Mouse (Mus musculus) thymus, postnatal 36 days (tissue): ENCODE data around the gene Clp1.
A peak's percentile ranks its signal among the peaks of the same experiment; 100 is the strongest.

ENCODE experiments used
- DNase-seq, 2 experiments: peaks; one replicate each; pipeline ENCODE4 v3.0.0; 2022; ENCODE audit warnings: mixed read lengths in 2 of 2

Gene Clp1

DNA sequence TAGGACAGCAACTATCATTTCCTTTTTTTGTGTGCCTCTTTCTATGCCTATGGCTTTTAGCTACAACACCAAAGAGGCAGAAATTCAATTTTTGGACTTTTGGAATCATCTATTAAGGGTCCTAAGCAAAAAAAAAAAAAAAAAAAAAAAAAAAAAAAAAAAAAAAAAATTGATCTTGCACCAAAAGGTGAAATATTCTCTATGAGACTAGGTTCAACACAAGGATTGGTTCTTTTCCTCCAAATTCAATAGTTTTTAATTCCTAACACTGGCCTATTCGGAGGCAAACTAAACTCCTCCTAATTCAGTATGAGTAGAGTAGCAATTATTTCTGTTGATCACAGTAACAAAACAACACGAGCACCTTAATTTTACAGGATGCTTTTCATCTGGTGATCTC, 15.3 kb downstream of the Clp1 start:
- DNase-seq: no peak

DNA sequence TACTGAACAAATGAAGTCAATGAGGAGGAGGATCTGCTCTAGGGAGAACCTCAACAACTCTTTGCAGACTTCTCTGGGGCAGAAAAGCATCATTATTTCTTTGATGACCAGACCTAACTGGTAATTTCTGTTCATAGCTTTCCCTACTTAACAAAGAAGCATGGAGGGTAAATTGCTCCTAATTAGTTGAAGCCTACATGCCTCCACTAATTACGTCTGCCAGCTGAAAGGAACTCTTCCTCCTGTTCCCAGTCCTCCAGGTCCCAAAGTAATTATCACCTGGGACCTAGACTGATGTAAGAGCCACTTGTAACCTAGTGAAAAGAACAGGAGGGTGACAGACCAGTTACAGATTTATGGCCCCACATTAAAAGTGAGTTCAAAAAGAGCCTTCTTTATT, 19.6 kb downstream of the Clp1 start:
- no peak for DNase-seq

DNA sequence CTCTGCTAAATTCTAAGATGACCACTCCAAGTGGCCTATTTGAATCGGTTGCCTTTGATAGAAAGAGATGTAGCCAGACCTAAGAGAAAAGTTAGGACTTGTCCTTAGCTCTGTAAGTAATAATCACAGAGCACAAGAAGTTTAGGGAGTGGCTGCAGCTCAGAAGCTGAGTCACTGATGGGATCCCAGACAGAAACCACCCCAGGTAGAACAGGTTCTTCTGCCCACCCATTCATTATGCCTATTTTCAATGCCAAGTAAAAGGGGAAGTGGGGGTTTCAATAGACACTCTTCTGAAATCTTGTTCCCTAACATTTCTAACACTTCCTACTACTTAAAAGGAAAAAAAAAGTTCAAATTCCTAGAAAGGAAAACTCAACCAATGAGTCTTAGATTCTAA, 21.9 kb downstream of the Clp1 start:
- no peak for DNase-seq

DNA sequence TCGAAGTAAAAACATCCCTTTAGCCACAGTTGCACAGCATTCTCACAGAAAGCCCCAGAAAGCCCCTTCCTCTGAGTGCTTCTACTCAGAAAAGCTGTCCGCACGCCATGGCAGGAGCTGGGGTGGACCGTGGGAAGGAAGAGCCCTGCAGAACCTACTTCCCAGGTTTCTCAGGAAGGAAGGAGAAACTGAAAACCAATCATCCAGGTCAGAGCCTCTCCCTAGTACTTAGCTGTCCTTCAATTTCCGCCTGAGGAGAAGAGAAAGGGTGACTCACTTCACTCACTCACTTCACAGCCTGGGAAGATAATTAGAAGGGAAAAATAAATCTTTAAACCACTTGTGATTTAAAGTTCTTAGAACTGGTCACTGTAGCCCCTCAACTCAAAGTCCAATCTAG, 22.8 kb downstream of the Clp1 start:
- DNase-seq: no peak

DNA sequence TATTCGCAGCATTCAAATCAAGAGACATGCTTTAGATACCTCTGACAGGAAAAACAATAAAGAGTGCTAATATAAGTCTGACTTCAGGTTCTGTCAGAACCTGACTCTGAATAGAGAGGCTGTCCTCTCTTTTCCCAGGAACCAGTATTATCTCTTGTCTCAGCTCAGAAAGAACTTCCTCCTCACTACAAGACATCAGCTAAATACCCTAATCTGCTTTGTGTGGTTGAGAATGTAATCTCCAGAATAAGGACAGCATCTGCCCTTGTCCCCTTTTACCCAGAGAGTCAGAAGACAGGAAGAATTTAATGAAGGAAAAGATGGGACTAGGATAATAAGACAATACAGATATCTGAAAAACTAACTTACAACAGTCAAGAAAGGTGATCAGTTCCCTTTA, 23.7 kb downstream of the Clp1 start:
- DNase-seq: no peak

DNA sequence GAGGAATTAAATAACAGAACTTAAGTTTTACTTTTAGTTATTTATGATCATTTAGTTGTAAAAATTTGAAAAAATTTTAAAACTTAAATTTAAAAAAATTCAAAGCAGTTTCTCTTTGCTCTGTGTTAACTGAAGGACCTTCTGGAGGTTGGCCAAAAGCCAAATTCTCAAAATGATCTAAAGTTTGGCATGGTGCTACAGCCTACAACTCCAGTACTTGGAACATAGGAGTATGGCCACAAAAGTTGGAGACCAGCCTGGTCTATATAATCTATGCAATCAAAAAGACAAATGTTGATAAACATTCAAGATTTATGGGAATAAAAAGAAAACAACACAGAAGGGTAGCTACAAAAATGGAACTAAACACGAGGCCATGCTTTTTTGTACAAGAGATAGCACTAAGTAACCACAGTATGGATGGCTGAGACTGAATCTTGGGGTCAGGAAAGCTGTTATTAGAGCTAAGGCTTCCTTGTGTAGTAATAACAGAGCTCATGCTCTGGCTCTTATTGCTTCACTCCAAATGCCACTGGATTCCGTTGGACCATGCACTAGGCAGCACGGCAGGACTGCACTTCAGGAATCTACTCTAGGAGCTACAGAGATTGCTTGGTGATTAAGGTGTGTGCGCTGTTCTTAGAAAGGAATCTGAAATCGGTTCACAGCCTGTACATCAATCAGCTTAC, 32.0 kb downstream of the Clp1 start:
- DNase-seq: no peak

DNA sequence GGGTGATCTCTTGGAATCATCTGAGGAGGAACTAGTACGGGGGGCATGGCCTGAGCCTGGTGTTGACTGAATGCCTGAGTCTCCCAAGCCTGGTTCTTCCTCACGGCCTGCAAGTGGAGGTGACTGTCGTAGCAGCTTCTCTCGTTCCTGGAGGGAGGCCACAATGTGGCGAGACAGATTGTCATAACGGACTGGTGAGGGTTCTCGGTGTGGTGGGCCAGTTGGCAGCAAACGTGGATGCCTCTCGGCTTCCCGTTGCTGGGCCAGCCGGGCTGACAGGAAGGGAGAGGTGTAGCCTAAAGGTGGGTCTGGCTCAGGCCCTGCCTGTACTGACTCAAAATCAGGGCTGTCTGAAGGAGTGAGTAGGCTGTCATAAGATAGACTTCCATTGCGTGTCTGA, 37.1 kb downstream of the Clp1 start:
- no peak for DNase-seq

DNA sequence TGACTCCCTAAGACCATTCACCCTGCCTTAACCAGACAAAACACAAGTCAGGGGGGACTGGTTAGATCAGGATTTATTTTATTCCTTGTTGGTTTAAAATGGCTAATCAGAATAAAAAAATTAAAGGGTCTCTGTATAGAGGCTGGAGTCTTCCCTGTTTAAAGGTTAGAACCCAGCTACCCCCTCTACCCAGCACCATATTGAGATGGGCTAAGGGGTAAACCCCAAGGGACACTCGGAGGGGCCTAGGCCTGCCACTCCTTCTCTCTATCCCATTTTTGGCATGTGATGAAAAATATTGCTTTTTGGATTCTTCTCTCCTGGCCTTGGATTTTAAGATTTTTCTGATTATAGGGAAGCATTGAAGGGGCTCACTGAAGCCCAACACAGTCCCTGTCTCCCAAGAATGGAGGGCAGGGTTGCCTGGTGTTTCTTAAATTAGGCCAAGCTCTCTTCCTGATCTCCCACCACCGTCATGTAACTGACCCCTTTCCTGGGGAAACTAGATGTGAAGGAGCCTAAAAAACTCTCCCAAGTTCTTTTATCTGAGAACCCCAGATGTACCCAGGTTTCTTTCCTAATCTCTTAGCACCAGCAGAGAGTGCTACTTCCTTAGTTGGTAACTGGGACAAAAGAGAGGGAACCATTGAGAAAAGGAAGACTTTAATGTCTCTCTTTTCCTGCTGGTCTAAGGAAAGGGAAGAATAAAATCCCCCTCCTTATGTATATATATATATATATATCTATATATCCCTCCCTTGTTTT, 38.9 kb downstream of the Clp1 start:
- DNase-seq: no peak

DNA sequence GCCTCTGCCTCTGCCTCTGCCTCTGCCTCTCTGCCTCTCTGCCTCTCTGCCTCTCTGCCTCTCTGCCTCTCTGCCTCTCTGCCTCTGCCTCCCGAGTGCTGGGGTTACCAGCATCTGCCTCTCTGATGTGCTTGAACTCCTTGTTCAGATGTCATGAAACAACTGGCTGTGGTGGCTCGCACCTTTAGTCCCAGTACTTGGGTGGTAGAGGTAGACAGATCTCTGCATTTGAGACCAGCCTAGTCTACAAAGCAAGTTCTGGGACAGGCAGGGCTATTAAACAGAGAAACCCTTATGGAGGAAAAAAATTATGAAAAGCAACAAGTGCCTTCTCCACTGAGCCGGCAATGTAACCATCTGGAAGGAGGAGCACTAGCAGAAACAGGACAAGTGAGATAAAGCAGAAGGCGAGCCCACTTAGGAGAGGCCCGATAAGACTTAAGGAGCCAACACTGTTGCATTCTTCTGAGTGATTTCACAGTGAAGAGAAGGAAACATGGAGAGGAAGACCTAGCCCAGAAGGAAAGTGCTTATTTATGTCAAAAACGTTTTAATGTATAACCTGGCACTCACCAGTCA, 44.5 kb downstream of the Clp1 start:
- DNase-seq: no peak

DNA sequence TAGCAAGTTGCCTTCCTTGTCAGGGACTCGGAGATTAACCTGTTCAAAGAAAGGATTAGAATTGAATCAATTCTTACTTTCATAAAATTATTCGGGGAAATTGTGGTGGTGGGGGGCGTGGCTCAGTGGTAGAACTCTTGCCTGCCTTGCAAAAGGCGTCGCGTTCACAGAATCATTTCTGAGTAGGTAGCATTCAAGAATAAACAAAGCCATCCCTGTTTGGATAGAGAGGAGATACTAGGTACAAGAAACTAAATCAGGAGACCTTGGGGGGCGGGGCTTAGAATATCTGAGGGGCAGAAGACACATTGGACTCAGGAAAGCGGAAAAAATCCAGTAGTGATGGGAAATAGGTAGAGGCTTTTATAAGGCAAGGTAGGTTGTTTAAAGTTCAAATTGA, 48.1 kb downstream of the Clp1 start, which contains the start of gene Tmx2:
Tmx2 (minus strand) TSS at position 125 of the 400 bp plus-strand sequence.
- DNase-seq: no peak

DNA sequence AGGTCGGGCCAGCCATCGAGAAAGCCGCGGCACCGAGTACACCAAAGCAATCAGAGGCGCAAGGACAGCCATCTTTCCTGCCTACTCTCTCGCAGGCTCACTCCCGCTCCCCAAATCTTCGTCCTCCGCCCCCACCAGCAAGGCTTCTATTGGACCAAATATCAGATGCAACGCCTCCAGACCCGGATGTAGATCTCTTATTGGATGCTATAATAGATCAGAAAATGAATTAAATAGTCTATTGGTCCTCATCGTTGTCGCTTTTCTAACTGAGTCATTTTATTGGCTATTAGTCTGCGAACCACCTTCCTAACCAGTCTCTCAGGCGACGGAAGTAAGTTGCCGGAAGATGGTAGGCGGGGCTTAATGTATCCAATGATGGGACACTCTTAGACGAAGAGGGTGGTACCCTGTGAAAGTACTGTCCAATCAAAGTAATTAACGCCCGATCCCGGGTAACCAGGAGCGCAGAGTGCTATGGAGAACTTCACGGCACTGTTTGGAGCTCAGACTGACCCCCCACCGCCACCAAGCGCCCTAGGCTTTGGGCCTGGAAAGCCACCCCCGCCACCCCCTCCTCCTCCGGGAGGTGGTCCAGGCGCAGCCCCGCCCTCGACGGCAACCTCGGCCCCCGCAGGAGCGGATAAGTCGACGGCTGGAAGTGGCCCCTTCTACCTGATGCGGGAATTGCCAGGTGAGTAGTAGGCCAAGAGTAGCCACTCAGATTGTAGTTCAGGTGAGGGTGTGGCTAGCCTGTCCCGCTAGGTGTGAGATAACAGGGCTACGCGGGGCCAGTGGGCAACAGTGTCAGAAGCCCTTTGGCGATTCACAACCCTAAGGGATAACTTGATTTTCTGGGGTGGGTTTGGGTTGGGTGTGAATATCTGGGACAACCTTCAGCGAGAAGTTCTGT, 48.9 kb downstream of the Clp1 start, which contains the start of the genes Gm28635 and Med19:
Gm28635 (minus strand) TSS at position 74 of the 913 bp plus-strand sequence.
Med19 (plus strand) TSS at position 435 of the 913 bp plus-strand sequence.
- peak; percentile 84 to 88 for DNase-seq

DNA sequence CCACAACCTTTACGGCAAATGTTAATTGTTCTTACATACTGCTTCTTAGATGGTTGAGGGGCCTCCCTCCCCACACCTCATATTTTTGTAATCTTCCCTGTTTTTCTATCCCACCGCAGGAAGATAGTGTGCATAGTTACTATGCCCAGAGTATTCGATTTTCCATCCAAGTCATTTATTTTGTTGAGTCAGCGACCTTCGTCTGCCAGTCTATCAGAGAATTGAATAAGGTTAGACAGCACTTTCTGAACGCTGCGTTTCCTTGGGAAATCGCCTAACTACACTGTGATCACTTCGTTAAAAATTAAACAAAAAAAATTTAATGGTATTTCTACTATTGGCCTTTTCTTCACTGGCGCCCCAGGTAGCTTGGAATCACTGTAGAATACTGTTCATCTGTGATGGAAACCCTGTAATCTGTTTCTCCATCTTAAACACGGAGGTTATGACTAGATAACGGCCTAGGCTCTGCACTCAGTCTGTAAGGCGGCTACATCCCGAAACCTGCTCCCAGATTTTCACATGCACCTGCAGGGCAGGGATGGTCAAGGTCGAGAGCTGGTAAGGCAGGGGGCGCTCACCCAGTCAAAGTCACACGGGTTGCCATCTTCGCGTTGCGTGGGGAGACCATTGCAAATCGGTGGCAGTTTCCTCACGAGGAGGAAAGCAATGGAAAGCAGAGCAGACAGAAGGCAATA, 49.7 kb downstream of the Clp1 start:
- no peak for DNase-seq
